Mouse (Mus musculus) embryo, embryonic 10 days (tissue): ENCODE results near the gene Dtymk.

ENCODE experiments used
- DNase-seq: peaks from one replicate; pipeline ENCODE4 v3.0.0-alpha.2; 2015; ENCODE audit warnings: low spot score

The Dtymk gene

DNA sequence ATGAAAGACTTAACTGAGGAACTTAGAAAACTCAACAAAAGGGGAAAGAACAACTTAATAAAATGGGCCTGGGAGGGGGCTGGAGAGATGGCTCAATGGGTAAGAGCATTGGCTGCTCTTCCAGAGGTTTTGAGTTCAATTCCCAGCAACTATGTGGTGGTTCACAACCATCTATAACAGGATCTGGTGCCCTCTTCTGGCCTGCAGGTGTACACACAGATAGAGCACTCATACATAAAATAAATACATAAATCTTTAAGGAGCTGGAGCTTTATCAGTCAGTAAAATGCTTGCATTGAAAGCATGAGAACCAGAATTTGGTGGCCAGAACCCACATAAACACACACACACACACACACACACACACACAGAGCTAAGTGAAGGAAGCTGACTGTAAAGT is 58.8 kb downstream of the Dtymk start:
- DNase-seq, result no peak
